Mouse (Mus musculus): ENCODE results near the gene Pygm. TPM values are rescaled to one million over a fixed set of nuclear protein-coding genes. Genes with fewer than 3 reads are reported as not detected.
A peak's percentile ranks its signal among the peaks of the same experiment; 100 is the strongest.

The Pygm gene
- total and polyA plus RNA-seq, 2 experiments from 2014 or later = 10.4 to 11.9 TPM

DNA sequence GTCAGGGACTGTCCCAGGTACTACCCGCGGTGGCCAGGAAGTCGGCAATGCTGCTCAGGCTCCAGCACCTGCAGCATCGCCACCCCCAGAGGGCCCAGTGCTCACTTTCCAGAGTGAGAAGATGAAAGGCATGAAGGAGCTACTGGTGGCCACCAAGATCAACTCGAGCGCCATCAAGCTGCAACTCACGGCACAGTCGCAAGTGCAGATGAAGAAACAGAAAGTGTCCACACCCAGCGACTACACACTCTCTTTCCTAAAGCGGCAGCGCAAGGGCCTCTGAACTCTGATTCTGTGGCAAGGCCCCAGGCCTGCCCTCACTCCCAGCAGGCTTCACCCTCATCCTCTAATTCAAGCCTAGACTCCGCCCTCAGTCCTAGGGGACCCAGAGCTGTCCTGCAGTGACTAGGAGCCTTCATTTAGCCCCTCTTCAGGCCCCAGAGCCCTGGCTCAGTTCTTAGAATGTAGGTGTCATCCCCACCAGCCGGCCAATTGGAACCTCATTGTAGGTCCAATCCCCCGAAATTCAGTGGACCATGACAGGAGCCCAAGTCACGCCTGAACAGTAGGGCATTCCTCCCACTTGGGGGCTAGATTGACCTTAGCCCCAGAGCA is 44.2 kb upstream of the Pygm start:
- Histone ChIP-seq H3K9ac (replicated peaks; ENCODE audit: low read length) (no peak overlapping the region), H3K36me3 (ENCODE audit: insufficient read depth, low read length) (peaks cover 44% of the 10 kb centered on the region), H3K4me2 (ENCODE audit: low read depth, low read length) (peak overlapping the region; percentile 90; the same call in 1 of the 2 replicates), H3K27ac (no peak overlapping the region; the same call in 1 of the 2 replicates), H3K4me1 (ENCODE audit: insufficient read depth, low read length) (peaks cover 7% of the 10 kb centered on the region), H3K27me3 (ENCODE audit: insufficient read depth, low read length) (no peaks in the 10 kb centered on the region), H3K9me3 (ENCODE audit: low read length) (no peaks in the 10 kb centered on the region), H3K4me3 (ENCODE audit: low read length) (no peak overlapping the region)
- peak; percentile 37; the same call in 1 of the 2 replicates for TF ChIP-seq CTCF (IDR thresholded peaks at IDR 0.05; ENCODE audit: low read depth)
- ATAC-seq (no peak), DNase-seq (ENCODE audit: low spot score) (no peak)
- 69% methylated on average over 15 of the region's 15 CpGs for WGBS

DNA sequence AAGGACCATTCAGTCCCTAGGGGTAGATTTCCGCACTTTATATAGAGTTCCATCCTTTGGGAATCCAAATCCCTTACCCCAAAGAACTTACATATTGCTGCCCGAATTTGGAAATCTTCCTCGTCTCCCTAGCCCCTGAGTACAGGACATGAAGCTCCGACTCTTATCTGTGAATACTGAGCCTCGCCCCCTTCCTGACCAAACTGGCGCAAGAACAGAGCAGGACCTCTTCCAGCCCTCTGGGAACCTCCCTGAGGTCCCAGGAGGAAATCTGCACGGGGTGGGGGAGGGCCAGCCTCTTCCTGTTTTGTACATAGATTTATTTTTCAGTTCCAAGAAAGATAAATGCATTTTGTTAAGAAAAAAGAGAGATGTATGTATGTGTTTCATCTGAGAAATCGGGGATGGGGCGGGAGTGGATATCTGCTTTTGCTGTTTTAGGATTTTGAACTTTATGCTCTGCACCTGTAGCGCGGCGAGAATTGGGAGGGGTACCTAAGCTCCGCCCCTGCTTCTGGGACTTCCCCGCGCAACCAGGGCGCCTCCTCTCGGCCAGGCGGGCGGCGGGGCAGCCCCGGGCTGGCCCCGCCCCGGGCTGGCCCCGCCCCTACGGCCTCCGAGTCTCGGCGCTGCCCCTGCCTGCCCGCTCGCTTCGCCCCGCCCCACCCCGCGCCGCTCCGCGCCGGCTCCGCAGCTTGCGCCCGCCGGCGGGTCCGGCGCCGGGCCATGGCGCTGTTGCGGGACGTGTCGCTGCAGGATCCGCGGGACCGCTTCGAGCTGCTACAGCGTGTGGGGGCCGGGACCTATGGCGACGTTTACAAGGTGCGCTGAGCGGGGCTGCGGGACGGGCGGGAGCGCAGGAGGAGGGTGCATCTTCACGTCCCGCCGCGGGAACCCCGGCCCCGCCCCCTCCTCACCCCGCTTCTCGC is 43.4 kb upstream of the Pygm start, which contains the start of gene Map4k2:
Gene Map4k2 (plus strand): TSS at position 612 of the 929 bp plus-strand sequence.
- H3K4me1 ChIP-seq (ENCODE audit: insufficient read depth, low read length) = peaks cover 7% of the 10 kb centered on the region
- peak; percentile 23; the same call in 1 of the 2 replicates for TF ChIP-seq CTCF (IDR thresholded peaks at IDR 0.05; ENCODE audit: low read depth)
- peak within 1 kb of the TSS; percentile 74 for H3K9ac ChIP-seq (replicated peaks; ENCODE audit: low read length)
- ATAC-seq (peak; percentile 74), DNase-seq (ENCODE audit: low spot score) (peak; percentile 81)
- H3K4me3 ChIP-seq (ENCODE audit: low read length) = peak within 1 kb of the TSS; percentile 66
- peaks cover 52% of the 10 kb centered on the region for H3K36me3 ChIP-seq (ENCODE audit: insufficient read depth, low read length)
- 8% methylated on average over 69 of the region's 72 CpGs for WGBS
- no peaks in the 10 kb centered on the region for H3K9me3 ChIP-seq (ENCODE audit: low read length)
- H3K27ac ChIP-seq = peak within 1 kb of the TSS; percentile 62
- no peaks in the 10 kb centered on the region for H3K27me3 ChIP-seq (ENCODE audit: insufficient read depth, low read length)
- H3K4me2 ChIP-seq (ENCODE audit: low read depth, low read length) = peak within 1 kb of the TSS; percentile 90

DNA sequence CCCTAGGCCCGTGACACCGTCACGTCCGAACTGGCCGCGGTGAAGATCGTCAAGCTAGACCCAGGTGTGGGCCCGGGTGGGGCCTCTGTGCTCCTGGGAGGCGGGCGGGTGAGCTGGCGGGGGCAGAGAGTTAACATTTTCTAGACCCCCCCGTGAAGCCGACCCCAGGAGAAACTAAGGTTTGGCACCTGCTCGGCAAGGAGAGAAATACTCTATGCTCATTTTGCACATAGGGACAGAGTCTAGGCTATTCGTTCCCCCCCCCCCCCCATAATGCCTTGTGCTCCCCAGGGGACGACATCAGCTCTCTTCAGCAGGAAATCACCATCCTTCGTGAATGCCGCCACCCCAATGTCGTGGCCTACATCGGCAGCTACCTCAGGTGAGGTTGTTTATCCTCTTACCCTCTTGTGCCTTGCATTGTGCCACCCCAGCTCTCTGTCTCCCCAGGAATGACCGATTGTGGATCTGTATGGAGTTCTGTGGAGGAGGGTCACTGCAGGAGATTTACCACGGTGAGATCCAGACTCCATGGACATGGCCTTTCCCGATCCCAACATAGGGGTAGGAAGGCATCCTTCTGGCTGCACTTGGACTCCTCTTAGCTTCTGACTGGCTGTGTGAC is 42.6 kb upstream of the Pygm start:
- peak overlapping the region; percentile 74 for H3K9ac ChIP-seq (replicated peaks; ENCODE audit: low read length)
- peaks cover 5% of the 10 kb centered on the region for H3K4me1 ChIP-seq (ENCODE audit: insufficient read depth, low read length)
- peak overlapping the region; percentile 90 for H3K4me2 ChIP-seq (ENCODE audit: low read depth, low read length)
- peak overlapping the region; percentile 62 for H3K27ac ChIP-seq
- WGBS = 13% methylated on average over 19 of the region's 23 CpGs
- DNase-seq (ENCODE audit: low spot score) (no peak), ATAC-seq (no peak)
- H3K36me3 ChIP-seq (ENCODE audit: insufficient read depth, low read length) = peaks cover 60% of the 10 kb centered on the region
- H3K27me3 ChIP-seq (ENCODE audit: insufficient read depth, low read length) = no peaks in the 10 kb centered on the region
- H3K4me3 ChIP-seq (ENCODE audit: low read length) = peak overlapping the region; percentile 66
- no peak for TF ChIP-seq CTCF (IDR thresholded peaks at IDR 0.05; ENCODE audit: low read depth)
- no peaks in the 10 kb centered on the region for H3K9me3 ChIP-seq (ENCODE audit: low read length)

DNA sequence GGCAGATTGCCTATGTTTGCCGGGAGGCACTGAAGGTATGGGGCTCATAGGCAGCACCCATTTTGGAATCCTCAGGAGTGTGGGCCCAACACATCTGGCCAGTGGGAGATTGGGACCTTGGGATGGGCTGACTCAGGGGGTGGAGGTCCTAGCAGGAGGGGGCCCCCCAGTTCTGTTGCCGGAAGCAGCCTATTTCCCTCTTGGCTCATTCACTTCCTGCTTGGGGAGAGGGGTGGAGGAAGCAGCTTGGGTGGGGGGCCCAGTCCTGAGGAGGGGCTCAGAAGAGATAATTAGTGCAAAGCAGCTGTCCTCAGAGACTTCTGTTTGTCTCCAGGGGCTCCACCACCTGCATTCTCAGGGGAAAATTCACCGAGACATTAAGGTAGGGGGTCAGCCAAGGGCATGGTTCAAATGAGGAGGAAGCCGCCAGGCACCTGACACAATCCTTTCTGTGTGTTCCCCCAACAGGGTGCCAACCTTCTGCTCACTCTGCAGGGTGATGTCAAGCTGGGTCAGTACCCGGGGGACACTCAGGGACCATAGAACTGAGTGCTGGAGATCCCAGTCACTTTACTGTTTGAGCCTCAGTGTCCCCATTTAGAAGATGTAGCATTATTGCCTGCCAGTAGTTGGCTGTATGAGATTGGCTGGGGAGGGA is 41.8 kb upstream of the Pygm start:
- peaks cover 64% of the 10 kb centered on the region for H3K36me3 ChIP-seq (ENCODE audit: insufficient read depth, low read length)
- no peaks in the 10 kb centered on the region for H3K27me3 ChIP-seq (ENCODE audit: insufficient read depth, low read length)
- ATAC-seq (no peak), DNase-seq (ENCODE audit: low spot score) (no peak)
- WGBS = 72% methylated on average over 5 of the region's 5 CpGs
- H3K4me3 ChIP-seq (ENCODE audit: low read length) = peak overlapping the region; percentile 66; the same call in 1 of the 2 replicates
- TF ChIP-seq CTCF (IDR thresholded peaks at IDR 0.05; ENCODE audit: low read depth) = no peak
- H3K4me1 ChIP-seq (ENCODE audit: insufficient read depth, low read length) = no peaks in the 10 kb centered on the region
- no peak overlapping the region for H3K9ac ChIP-seq (replicated peaks; ENCODE audit: low read length)
- no peaks in the 10 kb centered on the region for H3K9me3 ChIP-seq (ENCODE audit: low read length)
- peak overlapping the region; percentile 90 for H3K4me2 ChIP-seq (ENCODE audit: low read depth, low read length)
- H3K27ac ChIP-seq = no peak overlapping the region

DNA sequence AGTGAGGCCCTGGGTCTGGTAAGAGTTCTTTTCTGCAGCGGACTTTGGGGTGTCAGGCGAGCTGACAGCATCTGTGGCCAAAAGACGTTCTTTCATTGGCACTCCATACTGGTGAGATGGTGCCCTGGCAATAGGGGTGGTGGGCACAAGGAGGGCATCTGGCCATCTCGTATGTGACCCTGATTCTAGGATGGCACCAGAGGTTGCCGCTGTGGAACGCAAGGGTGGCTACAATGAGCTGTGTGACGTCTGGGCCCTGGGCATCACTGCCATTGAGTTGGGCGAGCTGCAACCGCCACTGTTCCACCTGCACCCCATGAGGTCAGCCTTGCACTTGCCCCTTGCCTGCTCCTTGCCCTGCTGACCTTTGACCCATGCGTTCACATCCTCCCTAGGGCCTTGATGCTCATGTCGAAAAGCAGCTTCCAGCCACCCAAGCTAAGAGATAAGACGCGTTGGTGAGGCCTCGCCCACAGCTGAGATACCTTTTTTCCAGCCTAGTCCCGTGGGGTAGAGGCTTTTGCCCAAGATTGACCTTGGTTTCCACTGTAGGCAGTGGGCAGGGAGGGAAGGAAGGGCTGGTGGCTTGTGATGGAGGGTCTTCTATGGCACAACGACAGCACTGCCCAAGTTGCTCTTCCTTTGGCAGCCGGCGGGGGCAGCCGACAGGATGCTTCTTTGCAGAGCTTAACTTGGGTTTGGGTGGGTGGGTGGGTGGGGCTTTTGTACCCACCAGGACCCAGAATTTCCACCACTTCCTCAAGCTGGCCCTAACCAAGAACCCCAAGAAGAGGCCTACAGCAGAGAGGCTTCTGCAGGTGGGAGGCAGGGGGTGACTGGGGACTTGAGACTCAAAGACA is 40.9 kb upstream of the Pygm start:
- H3K27ac ChIP-seq = no peak overlapping the region
- 86% methylated on average over 19 of the region's 19 CpGs for WGBS
- H3K4me2 ChIP-seq (ENCODE audit: low read depth, low read length) = no peak overlapping the region
- H3K9me3 ChIP-seq (ENCODE audit: low read length) = no peaks in the 10 kb centered on the region
- DNase-seq (ENCODE audit: low spot score) (no peak), ATAC-seq (no peak)
- H3K36me3 ChIP-seq (ENCODE audit: insufficient read depth, low read length) = peaks cover 56% of the 10 kb centered on the region
- H3K4me1 ChIP-seq (ENCODE audit: insufficient read depth, low read length) = no peaks in the 10 kb centered on the region
- no peak overlapping the region for H3K9ac ChIP-seq (replicated peaks; ENCODE audit: low read length)
- TF ChIP-seq CTCF (IDR thresholded peaks at IDR 0.05; ENCODE audit: low read depth) = no peak
- no peak overlapping the region for H3K4me3 ChIP-seq (ENCODE audit: low read length)
- no peaks in the 10 kb centered on the region for H3K27me3 ChIP-seq (ENCODE audit: insufficient read depth, low read length)
